Mouse (Mus musculus): Measurements from ENCODE around the gene Ky. TPM values are rescaled to one million over a fixed set of nuclear protein-coding genes. Genes with fewer than 3 reads are reported as not detected.

The Ky gene
- total and polyA plus RNA-seq, 3 experiments, result not detected

- Histone ChIP-seq H3K36me3 (replicated peaks in 1 of 2; ENCODE audit: control insufficient read depth in 1 of 2, insufficient read depth in 1 of 2, low read length in 1 of 2) (no peaks in the 10 kb centered on the region), H3K9ac (ENCODE audit: insufficient read depth, low read depth) (no peak overlapping the region), H3K4me3 (replicated peaks in 1 of 3; ENCODE audit: low read depth in 2 of 3, low read length in 2 of 3, poor library complexity in 1 of 3) (no peak overlapping the region), H3K27me3 (replicated peaks) (no peaks in the 10 kb centered on the region), H3K4me2 (ENCODE audit: insufficient read depth, low read depth, poor library complexity, severe bottlenecking) (no peak overlapping the region), H3K9me3 (replicated peaks; ENCODE audit: low read length) (peaks cover 58% of the 10 kb centered on the region), H3K27ac (ENCODE audit: insufficient read depth, low read depth) (no peak overlapping the region), H3K4me1 (ENCODE audit: control insufficient read depth in 1 of 2, insufficient read depth in 2 of 2) (no peaks in the 10 kb centered on the region), H3K79me2 (replicated peaks; ENCODE audit: control insufficient read depth, extremely low read depth, insufficient read depth, poor library complexity, severe bottlenecking) (no peaks in the 10 kb centered on the region)
- dilution Hi-C loops (cut with MboI; ENCODE audit: extremely low pct_ligation_motif_present, extremely low pct_unique_long_range_greater_than_20kb, low sequenced_read_pairs) (no loop called here), in situ Hi-C loops (cut with MboI; ENCODE audit: low pct_ligation_motif_present, low pct_unique_long_range_greater_than_20kb, low sequenced_read_pairs) (loop anchor here (25.0 kb wide), 1 partner anchor 1217 kb away; no protein-coding TSS in a partner anchor)
- no peak for TF ChIP-seq MAFK (IDR thresholded peaks at IDR 0.05; ENCODE audit: insufficient replicate concordance, low read length)
- TF ChIP-seq SMC3 (IDR thresholded peaks at IDR 0.05; ENCODE audit: low read depth, low read length), result no peak
- TF ChIP-seq BHLHE40 (IDR thresholded peaks at IDR 0.05; ENCODE audit: low read depth, low read length), result no peak
- TF ChIP-seq ZMIZ1 (IDR thresholded peaks at IDR 0.05; ENCODE audit: low read depth, low read length), result no peak
- no peak for TF ChIP-seq KAT2A (IDR thresholded peaks at IDR 0.05; ENCODE audit: insufficient replicate concordance, low read length)
- TF ChIP-seq MXI1 (IDR thresholded peaks at IDR 0.05; ENCODE audit: low read depth, low read length), result no peak
- TF ChIP-seq ZC3H11A (IDR thresholded peaks at IDR 0.05; ENCODE audit: low read depth, low read length), result no peak
- TF ChIP-seq ETS1 (conservative IDR thresholded peaks at IDR 0.05; ENCODE audit: low read depth, low read length), result no peak
- no peak for DNase-seq (ENCODE audit: extremely low read depth)
Measured at GRCm38 (mm10) chr9:102529008-102529407, 23.5 kb downstream of the Ky start.

- H3K4me2 ChIP-seq (ENCODE audit: insufficient read depth, low read depth, poor library complexity, severe bottlenecking), result no peak overlapping the region
- dilution Hi-C loops (cut with MboI; ENCODE audit: extremely low pct_ligation_motif_present, extremely low pct_unique_long_range_greater_than_20kb, low sequenced_read_pairs) (no loop called here), in situ Hi-C loops (cut with MboI; ENCODE audit: low pct_ligation_motif_present, low pct_unique_long_range_greater_than_20kb, low sequenced_read_pairs) (loop anchor here (25.0 kb wide), 1 partner anchor 1219 kb away; no protein-coding TSS in a partner anchor)
- DNase-seq (ENCODE audit: extremely low read depth), result no peak
- H3K9me3 ChIP-seq (replicated peaks; ENCODE audit: low read length), result peaks cover 57% of the 10 kb centered on the region
- no peaks in the 10 kb centered on the region for H3K27me3 ChIP-seq (replicated peaks)
- H3K4me1 ChIP-seq (ENCODE audit: control insufficient read depth in 1 of 2, insufficient read depth in 2 of 2), result no peaks in the 10 kb centered on the region
- TF ChIP-seq RAD21 (IDR thresholded peaks at IDR 0.05; ENCODE audit: low read depth, low read length) (no peak), EP300 (IDR thresholded peaks at IDR 0.05; ENCODE audit: low read length) (no peak), PAX5 (IDR thresholded peaks at IDR 0.05; ENCODE audit: low read length) (no peak), GABPA (IDR thresholded peaks at IDR 0.05; ENCODE audit: insufficient replicate concordance, low read depth, low read length) (no peak), POLR2A (IDR thresholded peaks at IDR 0.05; ENCODE audit: low read depth, low read length) (no peak), RCOR1 (conservative IDR thresholded peaks at IDR 0.05; ENCODE audit: low read depth, low read length) (no peak), JUND (conservative IDR thresholded peaks at IDR 0.05; ENCODE audit: low read depth, low read length) (no peak), E2F4 (IDR thresholded peaks at IDR 0.05; ENCODE audit: insufficient replicate concordance, low read depth, low read length) (no peak), HCFC1 (IDR thresholded peaks at IDR 0.05; ENCODE audit: low read depth, low read length) (no peak), MYC (IDR thresholded peaks at IDR 0.05; ENCODE audit: low read depth, low read length) (no peak), SIN3A (IDR thresholded peaks at IDR 0.05; ENCODE audit: low read length) (no peak), JUN (IDR thresholded peaks at IDR 0.05; ENCODE audit: insufficient read depth, low read depth, low read length) (no peak)
- H3K4me3 ChIP-seq (replicated peaks in 1 of 3; ENCODE audit: low read depth in 2 of 3, low read length in 2 of 3, poor library complexity in 1 of 3), result no peak overlapping the region
- H3K9ac ChIP-seq (ENCODE audit: insufficient read depth, low read depth), result no peak overlapping the region
- no peaks in the 10 kb centered on the region for H3K36me3 ChIP-seq (replicated peaks in 1 of 2; ENCODE audit: control insufficient read depth in 1 of 2, insufficient read depth in 1 of 2, low read length in 1 of 2)
- no peaks in the 10 kb centered on the region for H3K79me2 ChIP-seq (replicated peaks; ENCODE audit: control insufficient read depth, extremely low read depth, insufficient read depth, poor library complexity, severe bottlenecking)
- no peak overlapping the region for H3K27ac ChIP-seq (ENCODE audit: insufficient read depth, low read depth)
Measured at GRCm38 (mm10) chr9:102531051-102531892, 25.7 kb downstream of the Ky start.

All from CH12.LX (cell line).